Mouse (Mus musculus) limb, embryonic 14.5 days (tissue): ENCODE results near the gene Cwc25. TPM values are rescaled to one million over a fixed set of nuclear protein-coding genes. Genes with fewer than 3 reads are reported as not detected.

Experiments used
- ATAC-seq: fragments of 200-750 bp; cut with Nextera tagmentation; 2 replicates; pipeline ENCODE4 v1.8.0; 2017; ENCODE audit warnings: low read depth, moderate number of reproducible peaks, moderate TSS enrichment; ENCODE audit not compliant: low FRiP score
- DNase-seq: peaks from one replicate; pipeline ENCODE4 v3.0.0-alpha.2; 2015; ENCODE audit warnings: low spot score
- H3K27ac ChIP-seq: fragments of 300-500 bp; sonication (generic); replicated peaks from 2 replicates; pipeline ENCODE4 v1.5.1; 2014; ENCODE audit warnings: low read depth, mild to moderate bottlenecking, low read length, moderate library complexity, mixed read lengths
- H3K27me3 ChIP-seq: fragments of 300-500 bp; sonication (generic); 2 replicates; pipeline ENCODE4 v1.6.1; 2014; ENCODE audit warnings: low read length, mixed read lengths; ENCODE audit not compliant: control insufficient read depth, insufficient read depth
- H3K36me3 ChIP-seq: fragments of 300-500 bp; sonication (generic); 2 replicates; pipeline ENCODE4 v1.6.1; 2014; ENCODE audit warnings: mild to moderate bottlenecking, low read length, moderate library complexity, mixed read lengths; ENCODE audit not compliant: control insufficient read depth, insufficient read depth
- H3K4me1 ChIP-seq: fragments of 300-500 bp; sonication (generic); 2 replicates; pipeline ENCODE4 v1.6.1; 2014; ENCODE audit warnings: antibody characterized with exemption, low read length, mixed read lengths; ENCODE audit not compliant: control insufficient read depth, insufficient read depth
- H3K4me2 ChIP-seq: fragments of 300-500 bp; sonication (generic); replicated peaks from 2 replicates; pipeline ENCODE4 v1.6.1; 2014; ENCODE audit warnings: low read depth, mild to moderate bottlenecking, low read length, moderate library complexity; ENCODE audit not compliant: severe bottlenecking
- H3K4me3 ChIP-seq: fragments of 300-500 bp; sonication (generic); replicated peaks from 2 replicates; pipeline ENCODE4 v1.5.1; 2014; ENCODE audit warnings: low read length
- H3K9ac ChIP-seq: fragments of 300-500 bp; sonication (generic); 2 replicates; pipeline ENCODE4 v1.6.1; 2014; ENCODE audit warnings: mild to moderate bottlenecking, low read depth, low read length, moderate library complexity; ENCODE audit not compliant: severe bottlenecking
- H3K9me3 ChIP-seq: fragments of 300-500 bp; sonication (generic); 2 replicates; pipeline ENCODE4 v1.6.1; 2016; ENCODE audit warnings: low read length; ENCODE audit not compliant: control insufficient read depth
- POLR2A ChIP-seq: fragments of 200-500 bp; IDR thresholded peaks from 2 replicates; pipeline ENCODE4 v1.8.0; 2012; ENCODE audit warnings: inconsistent platforms, mild to moderate bottlenecking, moderate library complexity, borderline replicate concordance; ENCODE audit not compliant: insufficient read depth, insufficient read length; ENCODE audit errors: extremely low read depth
- WGBS: fragments of 180-500 bp; shearing (Covaris S2); extraction: QIAGEN DNeasy Blood & Tissue Kit; methylation state at CpG from one replicate; pipeline ENCODE4 v1.1.7; 2014; 5-methylcytosine and 5-hydroxymethylcytosine counted together
- polyA plus RNA-seq, 2 experiments: library from polyadenylated mRNA; depleted of rRNA in 1 of 2; stranded (reverse) in 1 of 2; unstranded in 1 of 2; fragments of >200 nt; fragmentation: Nextera tagmentation in 1 of 2; extraction: Ambion mirVana in 1 of 2; gene quantifications; 2 replicates each; pipeline versions ENCODE4 v1.2.1 to v1.2.3; 2012 to 2014

Cwc25 gene
- polyA plus RNA-seq, 2 experiments = 11.6 to 20.6 TPM

- Histone ChIP-seq H3K36me3 (peaks cover 36% of the 10 kb centered on the region), H3K27me3 (no peaks in the 10 kb centered on the region), H3K4me2 (peak overlapping the region; percentile 70), H3K9ac (peak overlapping the region; percentile 99), H3K4me3 (peak overlapping the region; percentile 98), H3K9me3 (no peaks in the 10 kb centered on the region), H3K4me1 (peaks cover 8% of the 10 kb centered on the region), H3K27ac (peak overlapping the region; percentile 96; the same call in 1 of the 2 replicates)
- 1% methylated on average over 10 of the region's 10 CpGs for WGBS
- no peak for ATAC-seq
- no peak for DNase-seq
- no peak for TF ChIP-seq POLR2A
Observed at GRCm38 (mm10) chr11:97782564-97782895, 16.2 kb upstream of the Cwc25 start.

- no peaks in the 10 kb centered on the region for H3K9me3 ChIP-seq
- peak within 1 kb of the TSS; percentile 96 for H3K27ac ChIP-seq
- H3K9ac ChIP-seq = peak within 1 kb of the TSS; percentile 99
- peaks cover 8% of the 10 kb centered on the region for H3K4me1 ChIP-seq
- H3K27me3 ChIP-seq = no peaks in the 10 kb centered on the region
- ATAC-seq = peak; percentile 98
- TF ChIP-seq POLR2A = peak; percentile 80; the same call in 1 of the 2 replicates
- peak within 1 kb of the TSS; percentile 98 for H3K4me3 ChIP-seq
- peaks cover 42% of the 10 kb centered on the region for H3K36me3 ChIP-seq
- WGBS = under 1% methylated on average over 67 of the region's 67 CpGs
- peak; percentile 98 for DNase-seq
- H3K4me2 ChIP-seq = peak within 1 kb of the TSS; percentile 70
Observed at GRCm38 (mm10) chr11:97781832-97782563, 15.6 kb upstream of the Cwc25 start, which contains the start of gene Rpl23. TSS of gene Rpl23 (minus strand) at chr11:97782437.

DNA sequence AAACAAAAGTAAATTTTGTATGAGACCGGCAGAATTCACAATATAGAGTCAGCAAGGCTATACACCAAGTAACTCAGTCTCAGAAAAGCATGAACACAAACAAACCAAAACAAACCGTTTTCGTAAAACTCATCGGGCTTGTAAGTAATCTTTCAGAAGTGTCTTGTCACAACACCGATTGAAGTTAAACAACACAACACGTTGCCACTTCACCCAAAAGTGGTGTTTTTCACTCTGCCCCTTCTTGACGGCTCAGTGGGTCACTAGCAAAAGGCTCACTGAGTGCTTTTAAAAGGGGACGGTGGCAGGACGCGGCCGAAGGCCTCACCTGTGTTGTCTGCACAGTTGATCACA is 15.1 kb upstream of the Cwc25 start:
- peak overlapping the region; percentile 70 for H3K4me2 ChIP-seq
- peak overlapping the region; percentile 99 for H3K9ac ChIP-seq
- peak overlapping the region; percentile 96 for H3K27ac ChIP-seq
- peaks cover 47% of the 10 kb centered on the region for H3K36me3 ChIP-seq
- DNase-seq (no peak), ATAC-seq (no peak)
- 1% methylated on average over 11 of the region's 11 CpGs for WGBS
- H3K9me3 ChIP-seq = no peaks in the 10 kb centered on the region
- H3K27me3 ChIP-seq = no peaks in the 10 kb centered on the region
- no peak for TF ChIP-seq POLR2A
- peaks cover 8% of the 10 kb centered on the region for H3K4me1 ChIP-seq
- H3K4me3 ChIP-seq = peak overlapping the region; percentile 98

- Histone ChIP-seq H3K4me2 (peak overlapping the region; percentile 70; the same call in 1 of the 2 replicates), H3K36me3 (peaks cover 48% of the 10 kb centered on the region), H3K9me3 (no peaks in the 10 kb centered on the region), H3K27ac (no peak overlapping the region), H3K4me1 (peaks cover 8% of the 10 kb centered on the region), H3K4me3 (peak overlapping the region; percentile 98), H3K27me3 (no peaks in the 10 kb centered on the region), H3K9ac (peak overlapping the region; percentile 99; the same call in 1 of the 2 replicates)
- WGBS = 86% methylated on average over 2 of the region's 2 CpGs
- no peak for ATAC-seq
- no peak for DNase-seq
- no peak for TF ChIP-seq POLR2A
Observed at GRCm38 (mm10) chr11:97779968-97780701, 13.8 kb upstream of the Cwc25 start.

DNA sequence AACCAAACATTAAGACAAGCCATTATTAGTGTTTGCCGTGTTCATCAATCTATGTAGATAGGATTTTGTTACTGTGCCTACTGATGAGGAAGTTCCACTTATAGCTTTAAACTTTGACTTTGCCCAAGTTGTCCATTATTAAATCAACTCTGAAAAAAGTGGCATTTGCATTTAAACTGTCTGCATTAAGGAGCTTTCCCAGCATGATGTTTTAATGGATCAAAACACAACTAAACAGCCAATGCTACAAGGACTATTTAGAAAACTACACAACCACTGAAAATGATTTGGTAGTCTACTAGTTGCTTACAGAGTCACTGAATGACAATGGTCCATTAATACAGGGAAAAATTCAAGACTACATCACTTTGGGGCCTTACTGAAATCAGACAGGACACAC is 12.6 kb upstream of the Cwc25 start:
- Histone ChIP-seq H3K36me3 (peaks cover 48% of the 10 kb centered on the region), H3K9me3 (no peaks in the 10 kb centered on the region), H3K27ac (no peak overlapping the region), H3K27me3 (no peaks in the 10 kb centered on the region), H3K9ac (no peak overlapping the region), H3K4me1 (peaks cover 8% of the 10 kb centered on the region), H3K4me2 (no peak overlapping the region), H3K4me3 (no peak overlapping the region)
- DNase-seq (no peak), ATAC-seq (no peak)
- 97% methylated on average over 1 of the region's 1 CpGs for WGBS
- TF ChIP-seq POLR2A = no peak
